In the genomic region with DNA sequence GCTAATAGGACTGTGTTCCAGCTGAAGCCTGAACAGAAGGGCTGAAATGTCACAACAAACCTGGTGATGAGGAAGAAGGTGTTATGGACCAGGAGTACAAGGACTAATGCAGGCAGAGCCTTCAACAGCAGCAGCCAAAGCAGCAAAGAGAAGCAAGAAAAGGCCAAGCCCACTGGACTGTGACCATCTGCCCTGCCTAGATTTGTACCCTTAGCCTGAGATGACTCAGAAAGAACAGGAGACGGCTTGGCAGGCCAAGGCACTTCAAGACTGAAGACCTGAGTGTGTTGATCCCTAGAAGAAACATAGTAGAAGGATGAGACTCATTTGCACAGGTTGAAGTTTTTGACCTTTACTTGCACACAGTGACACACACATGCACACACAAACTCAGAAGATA, we compare ENCODE assay signal across 25 mouse cellular contexts.
A peak's percentile ranks its signal among the peaks of the same experiment; 100 is the strongest.
DNase-seq lines count a peak whose midpoint lies in the region; ATAC-seq and TF ChIP-seq lines count a peak whose summit lies in the region.
"Had no signal": no experiment of that assay in that cellular context is flagged by ENCODE, and none has a peak within 500 bp of the region (broad histone marks: within the 10 kb centered on the region; RNA-seq: fewer than 3 reads in every experiment).

No protein-coding gene starts in this region.

- no peaks in the 10 kb centered on the region for H3K9me3 ChIP-seq in kidney, embryonic 15.5 days (replicated peaks)
- H3K9me3 ChIP-seq in CH12.LX (replicated peaks; ENCODE audit: low read length), result no peaks in the 10 kb centered on the region
- no peaks in the 10 kb centered on the region for H3K9me3 ChIP-seq in midbrain, embryonic 11.5 days (ENCODE audit: control insufficient read depth, low read length)
- H3K9me3 ChIP-seq: forebrain, embryonic 10.5 days; forebrain, embryonic 13.5 days; G1E; hindbrain, embryonic 12.5 days; hindbrain, embryonic 15.5 days had no signal

- H3K4me2 ChIP-seq in kidney, embryonic 15.5 days, result no peak overlapping the region
- no peak overlapping the region for H3K4me2 ChIP-seq in CH12.LX (ENCODE audit: insufficient read depth, low read depth, poor library complexity, severe bottlenecking)
- H3K4me2 ChIP-seq in midbrain, embryonic 11.5 days, result no peak overlapping the region
- H3K4me2 ChIP-seq: forebrain, embryonic 13.5 days; heart, embryonic 11.5 days; hindbrain, embryonic 12.5 days; hindbrain, embryonic 15.5 days had no signal

- H3K27ac ChIP-seq in kidney, adult 2 months (ENCODE audit: insufficient read depth, low read depth, low read length), result no peak overlapping the region
- H3K27ac ChIP-seq in kidney, embryonic 15.5 days, result no peak overlapping the region
- H3K27ac ChIP-seq in CH12.LX (ENCODE audit: insufficient read depth, low read depth), result no peak overlapping the region
- peak overlapping the region; percentile 84 for H3K27ac ChIP-seq in small intestine, adult 2 months (ENCODE audit: insufficient read depth, low read depth, low read length)
- H3K27ac ChIP-seq in midbrain, embryonic 11.5 days (ENCODE audit: low read depth, low read length), result no peak overlapping the region
- H3K27ac ChIP-seq: forebrain, embryonic 10.5 days; forebrain, embryonic 13.5 days; hindbrain, embryonic 12.5 days; hindbrain, embryonic 15.5 days had no signal

- no peaks in the 10 kb centered on the region for H3K27me3 ChIP-seq in kidney, adult 2 months (replicated peaks; ENCODE audit: control insufficient read depth, insufficient read depth, low read length)
- H3K27me3 ChIP-seq in kidney, embryonic 15.5 days, result no peaks in the 10 kb centered on the region
- no peaks in the 10 kb centered on the region for H3K27me3 ChIP-seq in CH12.LX (replicated peaks)
- H3K27me3 ChIP-seq in small intestine, adult 2 months (ENCODE audit: control insufficient read depth, insufficient read depth, low read length), result no peaks in the 10 kb centered on the region
- H3K27me3 ChIP-seq in midbrain, embryonic 11.5 days (ENCODE audit: control insufficient read depth, insufficient read depth, low read length), result no peaks in the 10 kb centered on the region
- H3K27me3 ChIP-seq: forebrain, embryonic 13.5 days; hindbrain, embryonic 12.5 days; hindbrain, embryonic 15.5 days had no signal

- TF ChIP-seq POLR2A in kidney, adult 2 months (IDR thresholded peaks at IDR 0.05; ENCODE audit: low read depth, low read length), result no peak
- no peak for TF ChIP-seq POLR2A in CH12.LX (IDR thresholded peaks at IDR 0.05; ENCODE audit: low read depth, low read length)
- TF ChIP-seq POLR2A in small intestine, adult 2 months (IDR thresholded peaks at IDR 0.05; ENCODE audit: low read depth, low read length), result no peak

- H3K9ac ChIP-seq in kidney, embryonic 15.5 days, result no peak overlapping the region
- no peak overlapping the region for H3K9ac ChIP-seq in CH12.LX (ENCODE audit: insufficient read depth, low read depth)
- H3K9ac ChIP-seq in midbrain, embryonic 11.5 days (ENCODE audit: low read length), result no peak overlapping the region
- H3K9ac ChIP-seq: forebrain, embryonic 13.5 days; hindbrain, embryonic 12.5 days; hindbrain, embryonic 15.5 days had no signal

- DNase-seq in kidney, adult 2 months, result peak; percentile 46
- DNase-seq in 3T3-L1 (ENCODE audit: low read depth, low spot score) (peak; percentile 60), CH12.LX (ENCODE audit: extremely low read depth) (peak; percentile 46)
- DNase-seq in left cerebral cortex, adult 18-20 months (ENCODE audit: low spot score in 2 of 2), result no peak
- no peak for DNase-seq in midbrain, embryonic 11.5 days (ENCODE audit: low spot score, missing footprints)
- DNase-seq: adrenal gland, adult 8-10 months; adrenal gland, postnatal 25 days; cerebellum, adult 11-12 months; cerebellum, adult 8-10 months; cerebellum, postnatal 10 days; cerebellum, postnatal 36 days; embryo, embryonic 11 days; gastrocnemius, postnatal 10 days; gastrocnemius, postnatal 36 days; heart, adult 11 months had no signal

- WGBS in kidney, adult 2 months, result 42% methylated on average over 1 of the region's 1 CpGs
- 91% methylated on average over 1 of the region's 1 CpGs for WGBS in kidney, embryonic 15.5 days
- WGBS in small intestine, adult 2 months, result 49% methylated on average over 1 of the region's 1 CpGs
- 86% methylated on average over 1 of the region's 1 CpGs for WGBS in midbrain, embryonic 11.5 days

- H3K4me3 ChIP-seq in kidney, adult 2 months (ENCODE audit: insufficient read depth, low read depth, low read length), result no peak overlapping the region
- no peak overlapping the region for H3K4me3 ChIP-seq in kidney, embryonic 15.5 days (replicated peaks)
- no peak overlapping the region for H3K4me3 ChIP-seq in CH12.LX (replicated peaks in 1 of 3; ENCODE audit: low read depth in 2 of 3, low read length in 2 of 3, poor library complexity in 1 of 3)
- H3K4me3 ChIP-seq in small intestine, adult 2 months (ENCODE audit: low read depth, low read length), result no peak overlapping the region
- H3K4me3 ChIP-seq in midbrain, embryonic 11.5 days (ENCODE audit: low read depth, low read length), result no peak overlapping the region
- H3K4me3 ChIP-seq: forebrain, embryonic 10.5 days; forebrain, embryonic 13.5 days; hindbrain, embryonic 12.5 days; hindbrain, embryonic 15.5 days had no signal

- no peaks in the 10 kb centered on the region; the same call in 1 of the 2 replicates for H3K36me3 ChIP-seq in kidney, adult 2 months (ENCODE audit: control insufficient read depth, insufficient read depth, low read length)
- peaks cover 38% of the 10 kb centered on the region for H3K36me3 ChIP-seq in kidney, embryonic 15.5 days
- peaks cover 0 to 20% of the 10 kb centered on the region in 2 experiments for H3K36me3 ChIP-seq in CH12.LX (replicated peaks in 1 of 2; ENCODE audit: control insufficient read depth in 1 of 2, insufficient read depth in 1 of 2, low read length in 1 of 2)
- H3K36me3 ChIP-seq in small intestine, adult 2 months (ENCODE audit: control insufficient read depth, insufficient read depth, low read length), result peaks cover 7% of the 10 kb centered on the region
- peaks cover 6% of the 10 kb centered on the region for H3K36me3 ChIP-seq in midbrain, embryonic 11.5 days (ENCODE audit: control insufficient read depth, insufficient read depth, low read length)

- TF ChIP-seq CTCF in kidney, adult 2 months (conservative IDR thresholded peaks at IDR 0.05; ENCODE audit: insufficient read depth, insufficient read length, low read depth, low read length), result no peak
- no peak for TF ChIP-seq CTCF in CH12.LX (conservative IDR thresholded peaks at IDR 0.05 in 1 of 2, IDR thresholded peaks at IDR 0.05 in 1 of 2; ENCODE audit: low read depth in 2 of 2, low read length in 2 of 2)
- no peak for TF ChIP-seq CTCF in small intestine, adult 2 months (IDR thresholded peaks at IDR 0.05; ENCODE audit: extremely low read depth, insufficient read length, insufficient replicate concordance, low read depth, low read length)

- dilution Hi-C loops in CH12.LX (cut with MboI; ENCODE audit: extremely low pct_ligation_motif_present, extremely low pct_unique_long_range_greater_than_20kb, low sequenced_read_pairs), result no loop called here

- no peaks in the 10 kb centered on the region for H3K4me1 ChIP-seq in kidney, adult 2 months (ENCODE audit: control insufficient read depth, insufficient read depth, low read length)
- H3K4me1 ChIP-seq in kidney, embryonic 15.5 days, result no peaks in the 10 kb centered on the region
- peaks cover 0 to 16% of the 10 kb centered on the region in 2 experiments; a peak in 2 of 4 replicates for H3K4me1 ChIP-seq in CH12.LX (ENCODE audit: control insufficient read depth in 1 of 2, insufficient read depth in 2 of 2)
- peaks cover 11% of the 10 kb centered on the region; the same call in 1 of the 2 replicates for H3K4me1 ChIP-seq in small intestine, adult 2 months (ENCODE audit: control insufficient read depth, insufficient read depth, insufficient read length, low read length)
- no peaks in the 10 kb centered on the region for H3K4me1 ChIP-seq in midbrain, embryonic 11.5 days (ENCODE audit: control insufficient read depth, insufficient read depth, low read length)
- H3K4me1 ChIP-seq: forebrain, embryonic 10.5 days; forebrain, embryonic 13.5 days; hindbrain, embryonic 12.5 days; hindbrain, embryonic 15.5 days had no signal

- TF ChIP-seq RAD21 in CH12.LX (IDR thresholded peaks at IDR 0.05; ENCODE audit: low read depth, low read length), result no peak

- in situ Hi-C loops in CH12.LX (cut with MboI; ENCODE audit: low pct_ligation_motif_present, low pct_unique_long_range_greater_than_20kb, low sequenced_read_pairs), result no loop called here

- TF ChIP-seq EP300 in CH12.LX (IDR thresholded peaks at IDR 0.05; ENCODE audit: low read length), result no peak

- no peak for ATAC-seq in kidney, embryonic 15.5 days (replicated peaks; ENCODE audit: low FRiP score)
- ATAC-seq in midbrain, embryonic 11.5 days (ENCODE audit: low FRiP score), result no peak
- ATAC-seq: activated CD4-positive, CD25-positive, alpha-beta regulatory T cell, adult 4 months; forebrain, embryonic 13.5 days; forebrain, embryonic 16.5 days had no signal

- H3K79me2 ChIP-seq in CH12.LX (replicated peaks; ENCODE audit: control insufficient read depth, extremely low read depth, insufficient read depth, poor library complexity, severe bottlenecking), result no peaks in the 10 kb centered on the region

TF ChIP-seq in CH12.LX, 34 proteins besides CTCF, POLR2A, EP300 and RAD21 (continues in another document):
- TF ChIP-seq NELFE (IDR thresholded peaks at IDR 0.05; ENCODE audit: low read depth, low read length), result no peak
- TF ChIP-seq MAZ (IDR thresholded peaks at IDR 0.05; ENCODE audit: low read depth, low read length), result no peak
- no peak for TF ChIP-seq USF1 (IDR thresholded peaks at IDR 0.05; ENCODE audit: low read depth, low read length)
- no peak for TF ChIP-seq ETS1 (conservative IDR thresholded peaks at IDR 0.05; ENCODE audit: low read depth, low read length)
- no peak for TF ChIP-seq SMC3 (IDR thresholded peaks at IDR 0.05; ENCODE audit: low read depth, low read length)
- no peak for TF ChIP-seq MYC (IDR thresholded peaks at IDR 0.05; ENCODE audit: low read depth, low read length)
- no peak for TF ChIP-seq IRF4 (IDR thresholded peaks at IDR 0.05; ENCODE audit: low read depth, low read length)
- no peak for TF ChIP-seq MXI1 (IDR thresholded peaks at IDR 0.05; ENCODE audit: low read depth, low read length)
- TF ChIP-seq CHD1 (IDR thresholded peaks at IDR 0.05; ENCODE audit: low read depth, low read length), result no peak
- TF ChIP-seq TCF12 (IDR thresholded peaks at IDR 0.05; ENCODE audit: low read depth, low read length), result no peak
- TF ChIP-seq GABPA (IDR thresholded peaks at IDR 0.05; ENCODE audit: insufficient replicate concordance, low read depth, low read length), result no peak
- no peak for TF ChIP-seq PAX5 (IDR thresholded peaks at IDR 0.05; ENCODE audit: low read length)
- TF ChIP-seq MEF2A (IDR thresholded peaks at IDR 0.05; ENCODE audit: borderline replicate concordance, low read depth, low read length), result no peak
- TF ChIP-seq JUN (IDR thresholded peaks at IDR 0.05; ENCODE audit: insufficient read depth, low read depth, low read length), result no peak
- no peak for TF ChIP-seq POLR2AphosphoS2 (IDR thresholded peaks at IDR 0.05; ENCODE audit: low read depth, low read length)
- no peak for TF ChIP-seq NRF1 (IDR thresholded peaks at IDR 0.05; ENCODE audit: low read depth, low read length)
- no peak for TF ChIP-seq UBTF (IDR thresholded peaks at IDR 0.05; ENCODE audit: low read depth, low read length)

Comparison
In these comparisons a context has a peak if more than half of its experiments do, and no peak if none do; other contexts are left out.
1. DNase-seq: peak in kidney, adult 2 months (single experiment), 3T3-L1 (single experiment) and CH12.LX (single experiment); none in left cerebral cortex, adult 18-20 months (0 of 2) and midbrain, embryonic 11.5 days (single experiment).